Mouse (Mus musculus) intestine, embryonic 16.5 days (tissue): ENCODE data around the gene Hmgxb4. TPM values are rescaled to one million over a fixed set of nuclear protein-coding genes. Genes with fewer than 3 reads are reported as not detected.
A peak's percentile ranks its signal among the peaks of the same experiment; 100 is the strongest.
"Not testable (repeated sequence)": the region's sequence is repeated elsewhere in the genome, so short reads cannot be mapped to it uniquely, and the experiment has no call there.

Experiments used
- ATAC-seq: fragments of 200-750 bp; cut with Nextera tagmentation; 2 replicates; pipeline ENCODE4 v1.8.0; 2017; ENCODE audit warnings: moderate TSS enrichment, moderate library complexity
- H3K27ac ChIP-seq: fragments of 300-500 bp; sonication (generic); 2 replicates; pipeline ENCODE4 v1.5.1; 2014; ENCODE audit warnings: mild to moderate bottlenecking, low read length
- H3K27me3 ChIP-seq: fragments of 300-500 bp; sonication (generic); replicated peaks from 2 replicates; pipeline ENCODE4 v1.6.1; 2014; ENCODE audit warnings: low read length, control low read depth, mixed read lengths; ENCODE audit not compliant: control insufficient read depth, insufficient read depth
- H3K36me3 ChIP-seq: fragments of 300-500 bp; sonication (generic); 2 replicates; pipeline ENCODE4 v1.6.1; 2014; ENCODE audit warnings: low read length, control low read depth; ENCODE audit not compliant: control insufficient read depth, insufficient read depth
- H3K4me1 ChIP-seq: fragments of 300-500 bp; sonication (generic); 2 replicates; pipeline ENCODE4 v1.6.1; 2014; ENCODE audit warnings: low read length, control low read depth, mixed read lengths; ENCODE audit not compliant: control insufficient read depth, insufficient read depth
- H3K4me2 ChIP-seq: fragments of 300-500 bp; sonication (generic); 2 replicates; pipeline ENCODE4 v1.6.1; 2014; ENCODE audit warnings: low read depth, low read length, control low read depth
- H3K4me3 ChIP-seq: fragments of 300-500 bp; sonication (generic); 2 replicates; pipeline ENCODE4 v1.5.1; 2014; ENCODE audit warnings: mild to moderate bottlenecking, low read length
- H3K9ac ChIP-seq: fragments of 300-500 bp; sonication (generic); 2 replicates; pipeline ENCODE4 v1.6.1; 2014; ENCODE audit warnings: low read depth, low read length
- H3K9me3 ChIP-seq: fragments of 300-500 bp; sonication (generic); 2 replicates; pipeline ENCODE4 v1.6.1; 2016; ENCODE audit warnings: low read length, control low read depth; ENCODE audit not compliant: control insufficient read depth
- WGBS: fragments of 180-500 bp; shearing (Covaris S2); extraction: QIAGEN DNeasy Blood & Tissue Kit; methylation state at CpG from one replicate; pipeline ENCODE4 v1.1.7; 2014; 5-methylcytosine and 5-hydroxymethylcytosine counted together
- polyA plus RNA-seq: library from polyadenylated mRNA; unstranded; fragments of >200 nt; fragmentation: Nextera tagmentation; extraction: Ambion mirVana; gene quantifications from 2 replicates; pipeline ENCODE4 v1.2.1, GENCODE M21; 2015

The Hmgxb4 gene
- polyA plus RNA-seq, result 21.4 and 22.9 TPM in 2 replicates

GRCm38 (mm10) chr8:74993081-74993474 lies at the start of gene Hmgxb4:
Gene Hmgxb4, plus strand, starts transcription at chr8:74993356.
- H3K9me3 ChIP-seq, result no peaks in the 10 kb centered on the region
- H3K27me3 ChIP-seq, result no peaks in the 10 kb centered on the region
- H3K4me1 ChIP-seq, result 0 out of 2 replicates have a peak, but pooled peaks cover 6% of the 10 kb centered on the region
- 11% methylated on average over 8 of the region's 8 CpGs for WGBS
- H3K9ac ChIP-seq, result peak within 1 kb of the TSS; percentile 100
- H3K4me2 ChIP-seq, result peak within 1 kb of the TSS; percentile 67
- peak within 1 kb of the TSS; percentile 98 for H3K27ac ChIP-seq
- ATAC-seq, result peak; percentile 4; the same call in 1 of the 2 replicates
- no peaks in the 10 kb centered on the region for H3K36me3 ChIP-seq
- H3K4me3 ChIP-seq, result peak within 1 kb of the TSS; percentile 92

GRCm38 (mm10) chr8:74949445-74949844 lies 43.7 kb upstream of the Hmgxb4 start:
- Histone ChIP-seq H3K4me2 (no peak overlapping the region), H3K9ac (no peak overlapping the region), H3K27me3 (no peaks in the 10 kb centered on the region), H3K4me1 (no peaks in the 10 kb centered on the region), H3K27ac (no peak overlapping the region), H3K9me3 (no peaks in the 10 kb centered on the region), H3K36me3 (no peaks in the 10 kb centered on the region), H3K4me3 (no peak overlapping the region)
- WGBS, result 89% methylated on average over 1 of the region's 1 CpGs
- no peak for ATAC-seq

- Histone ChIP-seq H3K4me2 (no peak overlapping the region), H3K4me3 (no peak overlapping the region), H3K9me3 (no peaks in the 10 kb centered on the region), H3K27me3 (no peaks in the 10 kb centered on the region), H3K4me1 (no peaks in the 10 kb centered on the region), H3K27ac (no peak overlapping the region), H3K36me3 (no peaks in the 10 kb centered on the region), H3K9ac (no peak overlapping the region)
- 60% methylated on average over 5 of the region's 5 CpGs for WGBS
- ATAC-seq, result no peak
Measured at GRCm38 (mm10) chr8:74963983-74964382, 29.2 kb upstream of the Hmgxb4 start.

GRCm38 (mm10) chr8:74970286-74970685 lies 22.9 kb upstream of the Hmgxb4 start:
- not testable (repeated sequence) for H3K36me3 ChIP-seq, H3K27me3 ChIP-seq, H3K4me2 ChIP-seq, H3K27ac ChIP-seq, ATAC-seq, H3K4me1 ChIP-seq, H3K4me3 ChIP-seq, H3K9ac ChIP-seq, H3K9me3 ChIP-seq
- 89% methylated on average over 3 of the region's 3 CpGs for WGBS

GRCm38 (mm10) chr8:74971636-74972035 lies 21.5 kb upstream of the Hmgxb4 start:
- Histone ChIP-seq H3K9me3 (no peaks in the 10 kb centered on the region), H3K9ac (no peak overlapping the region), H3K36me3 (no peaks in the 10 kb centered on the region), H3K4me3 (no peak overlapping the region), H3K4me1 (no peaks in the 10 kb centered on the region), H3K27ac (no peak overlapping the region), H3K27me3 (no peaks in the 10 kb centered on the region), H3K4me2 (no peak overlapping the region)
- WGBS, result 78% methylated on average over 4 of the region's 4 CpGs
- no peak for ATAC-seq

GRCm38 (mm10) chr8:74972322-74972883 lies 20.8 kb upstream of the Hmgxb4 start:
- Histone ChIP-seq H3K27ac (no peak overlapping the region), H3K27me3 (no peaks in the 10 kb centered on the region), H3K9me3 (no peaks in the 10 kb centered on the region), H3K4me2 (no peak overlapping the region), H3K9ac (no peak overlapping the region), H3K4me1 (no peaks in the 10 kb centered on the region), H3K4me3 (no peak overlapping the region), H3K36me3 (no peaks in the 10 kb centered on the region)
- ATAC-seq, result no peak
- WGBS, result 85% methylated on average over 7 of the region's 7 CpGs

GRCm38 (mm10) chr8:74973121-74973869 lies 19.9 kb upstream of the Hmgxb4 start:
- Histone ChIP-seq H3K9ac (no peak overlapping the region), H3K4me1 (no peaks in the 10 kb centered on the region), H3K4me2 (no peak overlapping the region), H3K36me3 (no peaks in the 10 kb centered on the region), H3K27me3 (no peaks in the 10 kb centered on the region), H3K9me3 (no peaks in the 10 kb centered on the region), H3K27ac (no peak overlapping the region), H3K4me3 (no peak overlapping the region)
- WGBS, result 75% methylated on average over 8 of the region's 8 CpGs
- no peak; the same call in 1 of the 2 replicates for ATAC-seq

GRCm38 (mm10) chr8:74973904-74974303 lies 19.3 kb upstream of the Hmgxb4 start:
- no peak overlapping the region for H3K4me3 ChIP-seq
- peak; percentile 85 for ATAC-seq
- H3K4me1 ChIP-seq, result no peaks in the 10 kb centered on the region
- H3K27ac ChIP-seq, result no peak overlapping the region
- H3K9ac ChIP-seq, result no peak overlapping the region
- H3K4me2 ChIP-seq, result no peak overlapping the region
- no peaks in the 10 kb centered on the region for H3K27me3 ChIP-seq
- 76% methylated on average over 2 of the region's 2 CpGs for WGBS
- H3K36me3 ChIP-seq, result no peaks in the 10 kb centered on the region
- H3K9me3 ChIP-seq, result no peaks in the 10 kb centered on the region

- ATAC-seq, result no peak
- no peak overlapping the region for H3K4me3 ChIP-seq
- WGBS, result 78% methylated on average over 1 of the region's 1 CpGs
- H3K4me1 ChIP-seq, result no peaks in the 10 kb centered on the region
- H3K27me3 ChIP-seq, result no peaks in the 10 kb centered on the region
- no peaks in the 10 kb centered on the region for H3K9me3 ChIP-seq
- no peak overlapping the region for H3K9ac ChIP-seq
- H3K27ac ChIP-seq, result no peak overlapping the region
- no peaks in the 10 kb centered on the region for H3K36me3 ChIP-seq
- H3K4me2 ChIP-seq, result no peak overlapping the region
Measured at GRCm38 (mm10) chr8:74977427-74977826, 15.7 kb upstream of the Hmgxb4 start.
